Mouse (Mus musculus) ovary, adult 2 months (tissue): ENCODE results near the gene Alox5ap. TPM values are rescaled to one million over a fixed set of nuclear protein-coding genes. Genes with fewer than 3 reads are reported as not detected.

Experiments used
- polyA plus RNA-seq: library from polyadenylated mRNA; depleted of rRNA; stranded (reverse); fragments of >200 nt; gene quantifications from 2 replicates; pipeline ENCODE4 v1.2.3, GENCODE M21; 2012; rRNA removed

Gene Alox5ap
- 30.2 and 44.8 TPM in 2 replicates for polyA plus RNA-seq

GRCm38 (mm10) chr5:149264405-149264804, at the start of gene Alox5ap:
Gene Alox5ap (plus strand): TSS chr5:149264767.

Other genes starting within 250 kb of the Alox5ap start
- 8.8 and 10.2 TPM in 2 replicates for gene Uspl1, start 80.4 kb upstream of the Alox5ap start, polyA plus RNA-seq
- 21.1 and 23.1 TPM in 2 replicates for gene Hmgb1, start 80.3 kb upstream of the Alox5ap start, polyA plus RNA-seq
- 7.2 and 11.1 TPM in 2 replicates for gene Medag, start 147.0 kb downstream of the Alox5ap start, polyA plus RNA-seq
- gene Tex26, start 174.9 kb downstream of the Alox5ap start, polyA plus RNA-seq = 0.16 and 0.40 TPM in 2 replicates